Mouse (Mus musculus): ENCODE data around the gene Fam118b.

GRCm38 (mm10) chr9:35286351-35286750 is 18.7 kb upstream of the Fam118b start:
- no peak for TF ChIP-seq CTCF (conservative IDR thresholded peaks at IDR 0.05; ENCODE audit: low read length)
- TF ChIP-seq NANOG (IDR thresholded peaks at IDR 0.05; ENCODE audit: borderline replicate concordance, low read length): no peak
- TF ChIP-seq POU5F1 (IDR thresholded peaks at IDR 0.05; ENCODE audit: borderline replicate concordance, low read length): no peak
